Mouse (Mus musculus): Measurements from ENCODE around the gene Usp32. TPM values are rescaled to one million over a fixed set of nuclear protein-coding genes. Genes with fewer than 3 reads are reported as not detected.
"Not testable (repeated sequence)": the region's sequence is repeated elsewhere in the genome, so short reads cannot be mapped to it uniquely, and the experiment has no call there.

Gene Usp32
- polyA plus RNA-seq (2012; rRNA removed), result 17.7 and 19.8 TPM in 2 replicates

GRCm38 (mm10) chr11:85139581-85140540, at the start of gene Usp32:
Gene Usp32, minus strand, starts transcription at chr11:85140161.
- peak; percentile 91 for DNase-seq (ENCODE audit: low spot score)

GRCm38 (mm10) chr11:85189110-85189509, 49.1 kb upstream of the Usp32 start:
- DNase-seq (ENCODE audit: low spot score), result no peak

DNA sequence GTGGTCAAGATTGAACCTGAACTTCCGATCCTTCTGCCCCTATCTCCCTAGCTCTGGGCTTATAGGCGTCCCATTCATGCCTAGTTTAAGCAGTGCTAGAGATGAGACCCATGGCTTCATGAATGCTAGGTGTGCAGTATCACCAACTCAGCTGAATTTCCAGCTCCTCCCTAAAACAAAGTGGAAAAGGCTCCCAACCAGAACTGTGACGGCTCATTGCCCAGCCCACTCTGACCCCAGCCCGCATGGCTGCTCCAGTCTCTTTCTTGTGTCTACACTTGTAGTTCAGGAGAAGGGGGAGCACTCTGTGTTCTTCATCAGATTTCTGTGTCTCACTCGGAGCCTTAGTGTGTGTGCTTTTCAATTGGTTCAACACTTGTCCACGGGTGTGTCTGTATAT, 44.9 kb upstream of the Usp32 start:
- no peak for DNase-seq (ENCODE audit: low spot score)

DNA sequence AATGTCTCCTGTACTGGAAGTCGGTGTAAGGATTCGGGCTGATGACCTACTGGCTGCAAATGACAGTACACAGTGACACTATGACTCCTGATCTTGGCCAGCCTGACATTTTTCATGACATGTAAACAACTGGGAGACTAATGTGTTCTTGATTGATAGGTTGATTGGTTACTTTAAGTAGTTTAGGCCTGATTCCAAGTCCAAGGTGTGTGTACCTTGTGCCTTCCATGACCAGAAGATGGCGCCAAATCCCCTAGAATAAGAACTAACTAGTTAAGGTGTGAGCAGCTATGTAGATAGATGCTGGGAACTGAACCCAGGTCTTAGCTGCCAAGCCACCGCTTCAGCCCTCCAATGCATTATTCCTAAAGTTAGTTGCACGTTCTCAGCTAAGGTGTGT, 44.1 kb upstream of the Usp32 start:
- DNase-seq (ENCODE audit: low spot score), result no peak

DNA sequence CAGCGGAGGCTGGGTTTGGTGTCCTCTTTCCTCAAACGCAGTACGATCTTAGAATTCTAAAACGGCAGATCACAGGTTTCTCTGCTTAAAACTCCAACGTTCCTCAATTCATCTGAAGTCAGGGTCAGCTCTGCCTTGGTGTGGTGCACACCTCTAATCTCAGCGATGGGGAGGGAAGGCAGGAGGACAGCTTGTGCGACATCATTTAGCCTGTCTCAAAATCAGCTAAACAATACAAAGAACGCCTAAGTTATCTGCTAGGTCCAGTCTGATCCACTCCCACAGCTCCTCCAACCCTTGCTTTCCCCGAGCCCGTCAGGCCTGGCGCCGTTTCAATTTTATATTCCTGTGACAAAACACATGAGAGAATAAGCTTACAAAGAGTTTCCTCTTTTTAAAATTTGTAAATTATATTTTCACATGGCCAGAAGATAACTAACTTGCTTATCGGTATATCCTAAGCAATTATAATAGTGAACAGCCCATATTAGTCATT, 43.4 kb upstream of the Usp32 start:
- no peak for DNase-seq (ENCODE audit: low spot score)

DNA sequence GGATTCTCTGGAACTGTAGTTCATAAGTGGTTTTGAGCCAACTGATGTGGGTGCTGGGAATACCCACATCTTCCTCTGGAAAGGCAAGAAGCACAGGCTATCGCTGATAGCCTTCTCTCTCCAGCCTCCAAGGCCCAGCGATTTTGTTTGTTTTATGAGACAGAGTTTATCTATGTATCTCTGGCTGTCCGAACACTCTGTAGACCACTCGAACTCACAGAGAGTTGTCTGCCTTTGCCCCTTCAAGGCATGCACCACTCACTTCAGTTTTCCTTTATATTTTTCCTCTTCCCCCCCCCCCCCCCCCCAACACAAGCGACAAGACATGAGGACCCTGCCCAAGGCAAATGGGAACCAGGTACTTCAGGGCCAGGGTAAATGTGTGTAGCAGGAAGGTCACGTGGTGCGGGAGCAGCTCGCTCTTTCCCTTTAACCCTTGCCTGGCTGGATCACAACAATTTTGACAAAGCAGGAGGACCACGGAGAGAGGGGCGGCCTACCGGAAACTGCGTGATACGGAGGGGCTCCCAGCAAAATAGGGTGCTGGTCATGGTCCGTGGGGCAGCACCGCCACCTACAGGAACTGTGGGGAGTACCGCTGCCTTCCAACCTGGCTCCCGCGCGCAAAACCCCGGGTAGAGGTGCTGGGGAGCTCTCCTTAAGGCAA, 42.8 kb upstream of the Usp32 start:
- DNase-seq (ENCODE audit: low spot score), result peak; percentile 54

DNA sequence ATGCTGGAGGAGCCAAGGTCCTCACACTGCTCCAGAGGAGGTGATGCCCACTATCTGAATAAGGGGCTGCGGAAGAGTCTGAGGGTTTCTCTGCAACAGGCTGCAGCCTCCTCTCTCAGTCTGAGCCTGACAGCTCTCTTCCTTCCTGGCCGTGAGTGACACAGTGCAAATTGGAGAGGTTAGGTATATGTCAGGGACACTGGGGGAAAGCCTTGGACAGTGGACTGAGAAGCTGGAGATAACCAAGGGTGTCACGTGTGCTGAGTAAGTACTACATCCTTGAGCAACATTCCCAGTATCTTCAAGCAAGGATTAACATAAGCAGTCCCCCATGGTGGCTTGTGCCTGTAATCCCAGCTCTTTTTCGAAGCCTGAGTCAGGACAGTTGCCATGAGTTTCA, 38.5 kb upstream of the Usp32 start:
- DNase-seq (ENCODE audit: low spot score), result no peak

- DNase-seq (ENCODE audit: low spot score), result no peak
These were observed 37.8 kb upstream of the Usp32 start for GRCm38 (mm10) chr11:85177761-85178160.

GRCm38 (mm10) chr11:85175941-85176340, 36.0 kb upstream of the Usp32 start:
- no peak for DNase-seq (ENCODE audit: low spot score)

GRCm38 (mm10) chr11:85170833-85171232, 30.9 kb upstream of the Usp32 start:
- DNase-seq (ENCODE audit: low spot score), result no peak

DNA sequence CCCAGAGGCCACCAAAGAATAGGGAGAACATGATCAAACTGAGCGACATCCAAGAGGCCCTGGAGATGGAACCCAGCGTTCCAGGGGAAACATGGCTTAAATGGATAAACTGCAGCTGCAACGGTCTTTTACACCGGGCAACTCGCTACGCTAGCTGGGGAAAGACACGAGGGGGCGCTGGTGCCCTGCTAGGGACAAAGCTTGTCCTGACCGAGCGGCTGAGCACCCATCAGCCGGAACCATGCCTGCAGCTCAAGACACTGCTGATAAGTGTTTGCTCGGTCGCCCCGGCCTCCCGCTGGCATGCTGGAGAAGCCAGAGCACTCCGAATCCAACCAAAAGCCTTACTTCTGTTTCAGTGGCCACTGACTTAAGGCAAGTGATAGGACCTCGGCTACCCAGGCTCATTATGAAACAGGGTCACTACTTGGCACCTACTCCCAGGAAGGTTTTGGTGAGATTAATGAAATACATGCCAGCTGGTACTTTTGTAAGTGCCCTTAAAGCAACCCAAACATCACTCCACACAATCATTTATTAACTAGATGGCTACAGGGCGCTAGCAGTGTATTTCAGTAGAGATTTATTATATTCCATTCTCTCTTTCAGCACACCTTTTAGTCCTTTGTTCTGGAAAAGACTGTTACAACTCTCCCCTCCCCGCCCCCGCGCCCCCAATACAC, 30.2 kb upstream of the Usp32 start, which contains the start of gene 1700125H20Rik:
Gene 1700125H20Rik, plus strand, starts transcription at position 347 of the 683 bp plus-strand sequence.
- peak; percentile 79 for DNase-seq (ENCODE audit: low spot score)

DNA sequence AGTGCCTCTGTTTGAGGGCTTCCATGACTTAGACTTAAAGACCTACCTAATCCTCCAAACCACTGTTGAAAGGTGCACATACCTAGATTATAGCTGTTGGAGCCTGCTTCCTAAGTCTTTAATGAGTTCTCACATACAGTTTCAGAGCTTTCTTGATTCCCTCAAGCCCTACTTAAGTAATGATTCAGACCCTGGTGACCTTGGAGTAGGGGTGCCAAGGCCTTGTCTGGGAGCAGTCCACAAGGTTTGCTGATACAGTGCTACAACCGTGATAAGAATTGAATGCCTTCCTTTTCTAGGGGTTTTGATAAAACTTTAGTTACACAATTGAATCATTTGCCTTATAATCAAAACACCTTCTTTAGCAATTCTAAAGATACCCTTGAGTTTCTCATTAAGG, 27.5 kb upstream of the Usp32 start:
- no peak for DNase-seq (ENCODE audit: low spot score)

GRCm38 (mm10) chr11:85164371-85164770, 24.4 kb upstream of the Usp32 start:
- DNase-seq (ENCODE audit: low spot score), result no peak

- not testable (repeated sequence) for DNase-seq (ENCODE audit: low spot score)
These were observed 23.1 kb upstream of the Usp32 start for GRCm38 (mm10) chr11:85163014-85163413.

DNA sequence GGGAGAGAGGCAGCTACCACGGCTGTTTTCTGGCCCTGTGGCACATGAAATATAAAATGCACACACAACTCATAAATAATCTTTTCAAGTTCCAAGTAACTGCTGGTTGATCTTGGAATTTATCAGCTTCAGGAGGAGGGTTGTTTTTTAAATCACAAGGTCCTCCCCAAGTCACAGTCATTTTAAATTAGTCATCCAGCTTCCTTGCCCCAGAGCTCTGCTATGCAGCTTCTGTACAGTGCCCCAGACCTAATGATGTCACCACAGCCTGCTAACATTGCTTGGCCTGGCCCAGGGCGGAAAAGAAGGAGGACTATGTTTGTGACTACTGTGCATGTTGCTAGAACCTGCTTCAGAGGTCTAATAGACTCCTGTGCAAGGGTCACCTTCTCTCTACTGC, 17.3 kb upstream of the Usp32 start:
- DNase-seq (ENCODE audit: low spot score), result no peak

DNA sequence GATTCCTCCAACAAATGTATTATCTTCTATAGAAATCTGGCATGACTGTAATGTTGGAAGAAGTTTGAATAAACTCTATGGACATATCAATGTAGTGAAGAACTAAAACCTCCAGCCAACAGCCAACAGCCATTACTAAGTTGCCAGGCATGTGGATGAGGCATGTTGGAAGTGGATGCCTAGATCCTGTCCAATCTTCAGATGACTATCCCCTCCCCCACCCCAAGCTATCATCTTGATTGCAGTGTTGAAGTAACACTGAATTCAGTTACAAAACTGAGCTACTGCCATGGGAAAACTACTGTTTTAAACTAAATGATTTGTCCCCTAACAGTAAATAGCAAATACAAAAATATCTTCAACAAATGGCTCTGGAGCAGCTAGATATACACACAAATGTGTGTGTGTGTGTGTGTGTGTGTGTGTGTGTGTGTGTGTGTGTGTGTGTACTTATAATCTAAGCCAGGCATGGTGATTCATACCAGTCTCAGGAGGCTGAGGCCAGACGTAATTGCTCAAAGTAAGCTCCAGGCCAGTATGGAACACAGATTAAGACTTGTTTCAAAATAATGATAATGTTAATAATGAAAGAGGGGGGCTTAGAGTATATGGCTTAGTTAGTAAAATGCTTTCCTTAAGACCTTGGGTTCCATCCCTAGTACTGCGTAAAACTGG, 12.4 kb upstream of the Usp32 start:
- no peak for DNase-seq (ENCODE audit: low spot score)

DNA sequence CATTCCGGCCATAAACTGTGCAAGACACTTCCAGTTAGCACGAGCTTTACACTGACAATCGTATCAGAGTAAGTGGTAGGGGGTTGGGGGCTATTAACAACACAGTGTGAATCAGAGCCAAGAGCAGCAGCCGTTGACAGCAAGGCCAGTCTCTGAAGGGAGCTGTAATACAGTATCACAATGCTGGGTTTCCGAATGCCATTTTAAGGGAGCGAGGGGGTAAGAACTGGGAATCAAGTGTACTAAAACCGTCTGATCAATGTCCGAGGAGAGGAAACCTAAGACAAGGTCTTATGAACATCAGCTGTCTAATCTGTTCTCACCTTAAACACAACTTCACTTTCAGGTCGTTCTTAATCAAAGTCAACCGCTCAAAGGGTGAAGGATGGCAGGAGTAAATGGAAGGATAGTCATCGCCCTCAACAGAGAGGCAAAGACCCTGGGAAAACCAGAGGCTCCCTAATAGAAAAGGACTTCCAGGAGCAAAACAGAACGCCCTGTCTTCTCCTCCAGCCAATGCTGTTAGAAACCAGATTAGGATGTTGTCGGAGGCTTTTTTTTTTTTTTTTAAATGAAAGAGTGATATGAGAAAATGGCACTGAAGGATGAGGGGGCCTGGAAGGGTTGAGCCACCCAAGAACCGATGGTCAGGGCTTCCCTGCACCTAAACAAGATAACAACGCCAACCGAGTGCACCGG, 1.0 kb downstream of the Usp32 start:
- DNase-seq (ENCODE audit: low spot score), result no peak

DNA sequence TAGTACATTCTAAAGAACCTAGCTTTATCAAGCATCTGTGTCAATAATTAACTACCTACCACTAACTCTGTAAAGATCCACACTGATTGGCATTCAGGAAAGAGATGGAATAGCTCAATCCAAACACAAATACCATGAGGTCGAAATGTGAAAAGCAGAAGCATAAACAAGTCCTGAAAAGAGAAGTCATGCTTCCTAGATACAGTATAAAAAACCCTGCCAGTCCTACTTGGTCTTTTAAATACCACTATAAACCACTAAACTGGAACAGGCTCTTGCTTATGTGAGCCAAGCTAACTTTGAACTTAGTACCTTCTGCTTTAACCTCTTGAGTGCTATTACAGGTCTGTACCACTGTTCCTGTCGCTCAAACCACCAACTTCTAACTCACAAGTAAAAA, 8.4 kb downstream of the Usp32 start:
- DNase-seq (ENCODE audit: low spot score), result no peak

- no peak for DNase-seq (ENCODE audit: low spot score)
These were observed 11.1 kb downstream of the Usp32 start for GRCm38 (mm10) chr11:85128883-85129282.

DNA sequence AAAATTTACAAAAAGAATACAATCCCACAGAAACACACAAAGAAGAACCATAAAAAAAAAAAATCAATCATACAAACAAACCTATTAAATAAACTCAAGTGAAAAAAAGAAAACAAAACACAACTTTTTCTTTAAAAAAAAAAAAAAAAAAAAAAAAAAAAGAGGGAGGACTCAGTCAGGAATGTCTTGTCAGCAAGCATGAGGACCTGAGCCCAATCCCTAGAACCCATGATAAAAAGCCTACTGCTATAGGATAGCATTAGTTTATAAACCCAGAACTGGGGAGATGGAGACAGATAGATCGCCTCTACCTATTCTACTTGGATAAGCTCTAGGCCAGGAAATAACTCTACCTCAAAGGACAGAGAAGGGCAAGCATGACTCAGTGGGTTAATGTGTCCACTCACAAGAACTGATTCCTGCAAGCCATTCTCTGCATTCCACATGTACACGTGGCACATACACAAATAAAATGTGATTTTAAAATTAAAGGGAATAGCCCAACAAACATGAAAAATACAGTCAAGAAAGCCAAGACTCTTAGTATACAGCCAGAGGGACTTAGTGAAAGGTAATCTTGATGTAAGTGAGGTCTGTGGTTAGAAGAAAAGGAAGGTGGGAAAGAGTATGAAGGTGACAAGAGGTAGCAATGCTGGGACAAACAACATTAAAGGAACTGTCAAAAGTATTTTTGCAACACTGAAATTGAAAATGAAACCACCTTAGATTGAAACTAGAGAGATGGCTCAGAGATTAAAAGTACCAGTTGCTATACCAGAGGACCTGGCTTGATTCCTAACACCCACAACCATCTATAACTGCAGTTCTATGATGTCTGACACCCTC, 13.5 kb downstream of the Usp32 start:
- DNase-seq (ENCODE audit: low spot score), result no peak

All from urinary bladder, adult 2 months (tissue).